Mouse (Mus musculus) R1 (cell line): ENCODE measurements around the gene Hist1h3g.

Experiments used
- DNase-seq: peaks from one replicate; pipeline ENCODE4 v3.0.0-alpha.2; 2018; ENCODE audit warnings: low read depth, low spot score

Hist1h3g gene

GRCm38 (mm10) chr13:23515281-23515680, 19.9 kb upstream of the Hist1h3g start:
- DNase-seq, result peak; percentile 80

GRCm38 (mm10) chr13:23515826-23516620, 19.2 kb upstream of the Hist1h3g start:
- peak; percentile 80 for DNase-seq

GRCm38 (mm10) chr13:23516822-23517602, 18.2 kb upstream of the Hist1h3g start:
- peak; percentile 78 for DNase-seq

GRCm38 (mm10) chr13:23517603-23518294, 17.5 kb upstream of the Hist1h3g start:
- DNase-seq, result peak; percentile 90

GRCm38 (mm10) chr13:23518295-23518603, 17.0 kb upstream of the Hist1h3g start:
- no peak for DNase-seq

GRCm38 (mm10) chr13:23518885-23519284, 16.3 kb upstream of the Hist1h3g start:
- DNase-seq, result peak; percentile 88

- DNase-seq, result peak; percentile 91
These were observed 15.8 kb upstream of the Hist1h3g start for GRCm38 (mm10) chr13:23519416-23519815.

- peak; percentile 91 for DNase-seq
These were observed 13.5 kb upstream of the Hist1h3g start for GRCm38 (mm10) chr13:23521703-23522102.

GRCm38 (mm10) chr13:23523976-23524375, 11.2 kb upstream of the Hist1h3g start:
- no peak for DNase-seq

- DNase-seq, result peak; percentile 91
These were observed 10.6 kb upstream of the Hist1h3g start for GRCm38 (mm10) chr13:23524654-23525053.

- peak; percentile 72 for DNase-seq
These were observed 9.3 kb upstream of the Hist1h3g start for GRCm38 (mm10) chr13:23525901-23526300.

GRCm38 (mm10) chr13:23526312-23526711, 8.9 kb upstream of the Hist1h3g start:
- DNase-seq, result peak; percentile 91

- DNase-seq, result no peak
These were observed 6.2 kb upstream of the Hist1h3g start for GRCm38 (mm10) chr13:23529005-23529404.

- DNase-seq, result no peak
These were observed 5.6 kb upstream of the Hist1h3g start for GRCm38 (mm10) chr13:23529480-23530165.

GRCm38 (mm10) chr13:23530181-23530900, 4.9 kb upstream of the Hist1h3g start:
- DNase-seq, result peak; percentile 74

GRCm38 (mm10) chr13:23530901-23531875, 4.0 kb upstream of the Hist1h3g start, which contains the start of gene Hist1h4h:
Gene Hist1h4h (plus strand): TSS chr13:23531050.
- DNase-seq, result peak; percentile 97

GRCm38 (mm10) chr13:23532262-23533075, 2.8 kb upstream of the Hist1h3g start:
- peak; percentile 49 for DNase-seq

- DNase-seq, result peak; percentile 94
These were observed 1.5 kb upstream of the Hist1h3g start, which contains the start of gene Hist1h2af for GRCm38 (mm10) chr13:23533560-23534367. Gene Hist1h2af (plus strand): TSS chr13:23533906.
